Mouse (Mus musculus): ENCODE data around the gene Gpr153.

Gpr153 gene

GRCm38 (mm10) chr4:152264867-152265568 lies 9.0 kb upstream of the Gpr153 start:
- no peak for DNase-seq (ENCODE audit: low spot score)

- DNase-seq (ENCODE audit: low spot score), result no peak
Measured at GRCm38 (mm10) chr4:152265791-152266190, 8.2 kb upstream of the Gpr153 start.

- no peak for DNase-seq (ENCODE audit: low spot score)
Measured at GRCm38 (mm10) chr4:152266236-152266895, 7.7 kb upstream of the Gpr153 start.

GRCm38 (mm10) chr4:152267748-152268369 lies 6.2 kb upstream of the Gpr153 start:
- no peak for DNase-seq (ENCODE audit: low spot score)

- no peak for DNase-seq (ENCODE audit: low spot score)
Measured at GRCm38 (mm10) chr4:152269967-152270366, 4.1 kb upstream of the Gpr153 start.

- DNase-seq (ENCODE audit: low spot score), result no peak
Measured at GRCm38 (mm10) chr4:152270599-152270998, 3.4 kb upstream of the Gpr153 start.

- DNase-seq (ENCODE audit: low spot score), result no peak
Measured at GRCm38 (mm10) chr4:152271334-152271733, 2.7 kb upstream of the Gpr153 start.

GRCm38 (mm10) chr4:152272006-152272405 lies 2.0 kb upstream of the Gpr153 start:
- DNase-seq (ENCODE audit: low spot score), result no peak

- DNase-seq (ENCODE audit: low spot score), result peak; percentile 76
Measured at GRCm38 (mm10) chr4:152272449-152273049, 1.5 kb upstream of the Gpr153 start.

GRCm38 (mm10) chr4:152273191-152273590 lies 841 bp upstream of the Gpr153 start:
- DNase-seq (ENCODE audit: low spot score), result no peak

- peak; percentile 56 for DNase-seq (ENCODE audit: low spot score)
Measured at GRCm38 (mm10) chr4:152274681-152275131, 674 bp downstream of the Gpr153 start.

GRCm38 (mm10) chr4:152276389-152277347 lies 2.6 kb downstream of the Gpr153 start:
- DNase-seq (ENCODE audit: low spot score), result peak; percentile 74

- DNase-seq (ENCODE audit: low spot score), result no peak
Measured at GRCm38 (mm10) chr4:152277916-152278315, 3.9 kb downstream of the Gpr153 start.

- no peak for DNase-seq (ENCODE audit: low spot score)
Measured at GRCm38 (mm10) chr4:152278986-152279385, 5.0 kb downstream of the Gpr153 start.

GRCm38 (mm10) chr4:152281601-152282000 lies 7.6 kb downstream of the Gpr153 start:
- no peak for DNase-seq (ENCODE audit: low spot score)

- no peak for DNase-seq (ENCODE audit: low spot score)
Measured at GRCm38 (mm10) chr4:152282721-152283120, 8.7 kb downstream of the Gpr153 start.

- DNase-seq (ENCODE audit: low spot score), result peak; percentile 87
Measured at GRCm38 (mm10) chr4:152283186-152283950, 9.3 kb downstream of the Gpr153 start.

- peak; percentile 81 for DNase-seq (ENCODE audit: low spot score)
Measured at GRCm38 (mm10) chr4:152285505-152285904, 11.5 kb downstream of the Gpr153 start.

- no peak for DNase-seq (ENCODE audit: low spot score)
Measured at GRCm38 (mm10) chr4:152286183-152286582, 12.2 kb downstream of the Gpr153 start.

GRCm38 (mm10) chr4:152286887-152287286 lies 12.9 kb downstream of the Gpr153 start:
- DNase-seq (ENCODE audit: low spot score), result peak; percentile 75

All from retina, embryonic 14.5 days (tissue).